Mouse (Mus musculus) megakaryocyte, embryonic 14.5 days (primary cell): ENCODE measurements around the gene Eml5.

Experiments
- FLI1 ChIP-seq: IDR thresholded peaks from 2 replicates; pipeline ENCODE4 v1.6.1; 2012; ENCODE audit warnings: low read length, inconsistent platforms, mixed read lengths
- GATA1 ChIP-seq: IDR thresholded peaks from 3 replicates; pipeline ENCODE4 v1.6.1; 2012; ENCODE audit warnings: mixed read lengths, low read length, inconsistent platforms, borderline replicate concordance

DNA sequence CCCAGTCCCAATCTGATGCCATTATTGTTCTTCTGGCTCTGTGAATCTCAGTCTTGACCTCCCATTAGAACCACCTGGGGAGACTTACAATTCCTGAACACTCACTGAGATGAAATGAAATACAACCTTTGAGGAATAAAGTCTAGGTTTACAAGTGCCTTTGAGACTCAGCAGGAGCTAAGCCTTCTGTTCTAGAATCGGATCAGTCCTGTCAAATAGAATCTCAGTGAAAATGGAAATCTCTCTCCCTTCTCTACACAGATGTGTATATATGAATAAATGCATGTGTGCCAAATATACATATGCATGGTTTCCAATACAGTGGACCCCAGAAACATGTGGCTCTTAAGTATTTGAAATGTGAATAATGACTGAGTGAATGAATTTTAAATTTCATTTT lies 22.6 kb downstream of the Eml5 start:
- no peak for TF ChIP-seq GATA1
- no peak for TF ChIP-seq FLI1
